In genomic region chr11:46299901-46300300, GRCm38 (mm10) we compare ENCODE assay signal across 15 mouse cellular contexts.
"Had no signal": no experiment of that assay in that cellular context is flagged by ENCODE, and none has a peak within 500 bp of the region (broad histone marks: within the 10 kb centered on the region; RNA-seq: fewer than 3 reads in every experiment).

No protein-coding gene starts in this region.

- H3K27ac ChIP-seq: limb, embryonic 12.5 days; lung, embryonic 15.5 days; macrophage; midbrain, embryonic 13.5 days; neural tube, embryonic 13.5 days had no signal

- H3K4me3 ChIP-seq: limb, embryonic 12.5 days; liver, embryonic 13.5 days; lung, embryonic 15.5 days; midbrain, embryonic 13.5 days; neural tube, embryonic 13.5 days; stomach, embryonic 15.5 days had no signal

- DNase-seq: kidney, postnatal 10 days; kidney, postnatal 4 days; liver; liver, embryonic 13.5 days; liver, postnatal 0 days; lung, postnatal 14 days; thymus, adult 2 months; thymus, postnatal 36 days had no signal

- H3K4me2 ChIP-seq: limb, embryonic 12.5 days; liver, embryonic 13.5 days; lung, embryonic 15.5 days; midbrain, embryonic 13.5 days; neural tube, embryonic 13.5 days; stomach, embryonic 15.5 days had no signal

- H3K9ac ChIP-seq: limb, embryonic 12.5 days; liver, embryonic 13.5 days; liver, postnatal 0 days; lung, embryonic 15.5 days; midbrain, embryonic 13.5 days; neural tube, embryonic 13.5 days; stomach, embryonic 15.5 days had no signal

- H3K4me1 ChIP-seq: lung, embryonic 15.5 days had no signal

- H3K36me3 ChIP-seq: limb, embryonic 12.5 days; liver, embryonic 13.5 days; lung, embryonic 15.5 days; midbrain, embryonic 13.5 days; stomach, embryonic 15.5 days had no signal

- H3K27me3 ChIP-seq: limb, embryonic 12.5 days; liver, embryonic 13.5 days; lung, embryonic 15.5 days; midbrain, embryonic 13.5 days; neural tube, embryonic 13.5 days; stomach, embryonic 15.5 days had no signal

- ATAC-seq: intestine, postnatal 0 days; liver, postnatal 0 days; midbrain, embryonic 13.5 days had no signal

- H3K9me3 ChIP-seq: limb, embryonic 12.5 days; liver, embryonic 13.5 days; lung, embryonic 15.5 days; midbrain, embryonic 13.5 days; neural tube, embryonic 13.5 days; stomach, embryonic 15.5 days had no signal
